ENCODE assay signal across 8 mouse cellular contexts in genomic region chr13:38344713-38345430, GRCm38 (mm10). TPM values are rescaled to one million over a fixed set of nuclear protein-coding genes. Genes with fewer than 3 reads are reported as not detected.
DNase-seq lines count a peak whose midpoint lies in the region; ATAC-seq and TF ChIP-seq lines count a peak whose summit lies in the region.
"Had no signal": no experiment of that assay in that cellular context is flagged by ENCODE, and none has a peak within 500 bp of the region (broad histone marks: within the 10 kb centered on the region; RNA-seq: fewer than 3 reads in every experiment).

Bmp6 (plus strand) TSS chr13:38345107.

- H3K27me3 ChIP-seq in embryonic facial prominence, embryonic 14.5 days (replicated peaks; ENCODE audit: control insufficient read depth, insufficient read depth, low read length) = peaks cover 44% of the 10 kb centered on the region
- no peaks in the 10 kb centered on the region for H3K27me3 ChIP-seq in kidney, adult 2 months (replicated peaks; ENCODE audit: control insufficient read depth, insufficient read depth, low read length)
- H3K27me3 ChIP-seq in limb, embryonic 10.5 days (ENCODE audit: low read depth, poor library complexity, severe bottlenecking) = peaks cover 70% of the 10 kb centered on the region
- peaks cover 41% of the 10 kb centered on the region for H3K27me3 ChIP-seq in midbrain, embryonic 11.5 days (ENCODE audit: control insufficient read depth, insufficient read depth, low read length)

- peak; percentile 94 for DNase-seq in brain, embryonic 14.5 days (ENCODE audit: low read depth)
- peak; percentile 96 for DNase-seq in embryonic facial prominence, embryonic 14.5 days (ENCODE audit: low spot score)
- peak; percentile 88 for DNase-seq in heart, adult 8-10 months (ENCODE audit: low spot score)
- DNase-seq in kidney, adult 2 months = peak; percentile 95
- peak; percentile 82 for DNase-seq in limb, embryonic 10.5 days (ENCODE audit: low spot score)
- peak; percentile 96 for DNase-seq in midbrain, embryonic 11.5 days (ENCODE audit: low spot score, missing footprints)
- DNase-seq in spleen, postnatal 4 days (ENCODE audit: low spot score in 2 of 2) = peak; percentile 25 to 65

- no peaks in the 10 kb centered on the region for H3K9me3 ChIP-seq in embryonic facial prominence, embryonic 14.5 days (ENCODE audit: control insufficient read depth, low read length)
- H3K9me3 ChIP-seq in limb, embryonic 10.5 days (replicated peaks) = no peaks in the 10 kb centered on the region
- no peaks in the 10 kb centered on the region for H3K9me3 ChIP-seq in midbrain, embryonic 11.5 days (ENCODE audit: control insufficient read depth, low read length)

- peak; percentile 98 for ATAC-seq in embryonic facial prominence, embryonic 14.5 days (ENCODE audit: low read depth)
- peak; percentile 93 for ATAC-seq in midbrain, embryonic 11.5 days (ENCODE audit: low FRiP score)

- WGBS in embryonic facial prominence, embryonic 14.5 days = 3% methylated on average over 48 of the region's 54 CpGs
- 3% methylated on average over 54 of the region's 54 CpGs for WGBS in kidney, adult 2 months
- WGBS in limb, embryonic 10.5 days = 3% methylated on average over 54 of the region's 54 CpGs
- WGBS in midbrain, embryonic 11.5 days = 3% methylated on average over 50 of the region's 54 CpGs

- H3K4me3 ChIP-seq in embryonic facial prominence, embryonic 14.5 days (ENCODE audit: low read depth, low read length) = peak within 1 kb of the TSS; percentile 52
- peak within 1 kb of the TSS; percentile 57 for H3K4me3 ChIP-seq in kidney, adult 2 months (ENCODE audit: insufficient read depth, low read depth, low read length)
- H3K4me3 ChIP-seq in limb, embryonic 10.5 days = peak within 1 kb of the TSS; percentile 54
- peak within 1 kb of the TSS; percentile 42 for H3K4me3 ChIP-seq in midbrain, embryonic 11.5 days (ENCODE audit: low read depth, low read length)
- H3K4me3 ChIP-seq: myocyte had no signal

- H3K4me2 ChIP-seq in embryonic facial prominence, embryonic 14.5 days (ENCODE audit: low read depth, low read length) = peak within 1 kb of the TSS; percentile 93
- H3K4me2 ChIP-seq in midbrain, embryonic 11.5 days = peak within 1 kb of the TSS; percentile 72

- no peak for TF ChIP-seq POLR2A in brain, embryonic 14.5 days (IDR thresholded peaks at IDR 0.05; ENCODE audit: borderline replicate concordance, extremely low read depth, insufficient read depth, insufficient read length, poor library complexity, severe bottlenecking)
- peak; percentile 69 for TF ChIP-seq POLR2A in kidney, adult 2 months (IDR thresholded peaks at IDR 0.05; ENCODE audit: low read depth, low read length)

- TF ChIP-seq CTCF in brain, embryonic 14.5 days (IDR thresholded peaks at IDR 0.05; ENCODE audit: borderline replicate concordance, extremely low read depth, insufficient read depth, insufficient read length) = no peak
- no peak for TF ChIP-seq CTCF in kidney, adult 2 months (conservative IDR thresholded peaks at IDR 0.05; ENCODE audit: insufficient read depth, insufficient read length, low read depth, low read length)

- peak within 1 kb of the TSS; percentile 61 for H3K9ac ChIP-seq in embryonic facial prominence, embryonic 14.5 days (ENCODE audit: low read depth, low read length)
- H3K9ac ChIP-seq in midbrain, embryonic 11.5 days (ENCODE audit: low read length) = peak within 1 kb of the TSS; percentile 6; the same call in 1 of the 2 replicates

- H3K36me3 ChIP-seq in embryonic facial prominence, embryonic 14.5 days (ENCODE audit: control insufficient read depth, insufficient read depth, low read length) = no peaks in the 10 kb centered on the region
- H3K36me3 ChIP-seq in kidney, adult 2 months (ENCODE audit: control insufficient read depth, insufficient read depth, low read length) = no peaks in the 10 kb centered on the region
- no peaks in the 10 kb centered on the region for H3K36me3 ChIP-seq in limb, embryonic 10.5 days
- H3K36me3 ChIP-seq in midbrain, embryonic 11.5 days (ENCODE audit: control insufficient read depth, insufficient read depth, low read length) = no peaks in the 10 kb centered on the region

- H3K4me1 ChIP-seq in embryonic facial prominence, embryonic 14.5 days (ENCODE audit: control insufficient read depth, insufficient read depth, low read length) = peaks cover 18% of the 10 kb centered on the region
- H3K4me1 ChIP-seq in kidney, adult 2 months (ENCODE audit: control insufficient read depth, insufficient read depth, low read length) = peaks cover 6% of the 10 kb centered on the region; the same call in 1 of the 2 replicates
- peaks cover 25% of the 10 kb centered on the region for H3K4me1 ChIP-seq in limb, embryonic 10.5 days
- peaks cover 15% of the 10 kb centered on the region for H3K4me1 ChIP-seq in midbrain, embryonic 11.5 days (ENCODE audit: control insufficient read depth, insufficient read depth, low read length)

- no peak within 1 kb of the TSS; the same call in 1 of the 2 replicates for H3K27ac ChIP-seq in embryonic facial prominence, embryonic 14.5 days (replicated peaks; ENCODE audit: low read depth, low read length)
- no peak within 1 kb of the TSS for H3K27ac ChIP-seq in kidney, adult 2 months (ENCODE audit: insufficient read depth, low read depth, low read length)
- peak within 1 kb of the TSS; percentile 3 for H3K27ac ChIP-seq in limb, embryonic 10.5 days
- no peak within 1 kb of the TSS for H3K27ac ChIP-seq in midbrain, embryonic 11.5 days (ENCODE audit: low read depth, low read length)

RNA-seq across cellular contexts. Expression of gene Bmp6, which starts in this region (rescaled TPM):
- polyA plus RNA-seq in brain, embryonic 14.5 days (2012; rRNA removed) = 8.2 and 12.8 TPM in 2 replicates
- polyA plus RNA-seq in embryonic facial prominence, embryonic 14.5 days (2014; fragmentation: Nextera tagmentation; extraction: Ambion mirVana) = 3.7 and 3.9 TPM in 2 replicates
- total RNA-seq in heart, adult 8-10 months (2022) = 10 to 100 TPM; 23.9 to 27.7 (median 24.9) TPM
- polyA plus RNA-seq in kidney, adult 2 months (2012; rRNA removed) = 63.5 and 67.0 TPM in 2 replicates
- 0.23 and 0.30 TPM in 2 replicates for polyA plus RNA-seq in limb, embryonic 10.5 days (2016; fragmentation: Nextera tagmentation; extraction: Ambion mirVana)
- polyA plus RNA-seq in midbrain, embryonic 11.5 days (2014; fragmentation: Nextera tagmentation; extraction: Ambion mirVana) = 2.6 and 3.0 TPM in 2 replicates

Comparison
In these comparisons a context has a peak if more than half of its experiments do, and no peak if none do; other contexts are left out.
1. Peak in DNase-seq, H3K4me3 ChIP-seq and H3K27ac ChIP-seq in limb, embryonic 10.5 days; RNA of the gene not detected or under 1 TPM.
2. DNase-seq: peak in every context shown above with its lines; median percentile 96 in embryonic facial prominence, embryonic 14.5 days; 96 in midbrain, embryonic 11.5 days; 95 in kidney, adult 2 months; 94 in brain, embryonic 14.5 days; 88 in heart, adult 8-10 months; 82 in limb, embryonic 10.5 days; 45 in spleen, postnatal 4 days.